Mouse (Mus musculus): Measurements from ENCODE around the gene Pnmal1.

- TF ChIP-seq CTCF (IDR thresholded peaks at IDR 0.05; ENCODE audit: borderline replicate concordance, insufficient read depth, low read length) = no peak
- TF ChIP-seq POLR2A (IDR thresholded peaks at IDR 0.05; ENCODE audit: low read depth, low read length) = no peak
These were observed 47.6 kb upstream of the Pnmal1 start for GRCm38 (mm10) chr7:16911904-16912303.

Measured in embryonic fibroblast, embryonic 13.5 days (primary cell).